Mouse (Mus musculus) right cerebral cortex, postnatal 4 days (tissue): Measurements from ENCODE around the gene C87977.
"Not testable (repeated sequence)": the region's sequence is repeated elsewhere in the genome, so short reads cannot be mapped to it uniquely, and the experiment has no call there.

Experiments
- DNase-seq: peaks from one replicate; pipeline ENCODE4 v3.0.0-alpha.2; 2022

The C87977 gene

GRCm38 (mm10) chr4:144213218-144213617, at the start of gene C87977:
Gene C87977, minus strand, starts transcription at chr4:144213318.
- DNase-seq, result not testable (repeated sequence)

- not testable (repeated sequence) for DNase-seq
Observed at GRCm38 (mm10) chr4:144254768-144255167, 41.6 kb upstream of the C87977 start.

- no peak for DNase-seq
Observed at GRCm38 (mm10) chr4:144190419-144190818, 22.7 kb downstream of the C87977 start, which contains the start of gene Oog2. Gene Oog2, plus strand, starts transcription at chr4:144190719.

DNA sequence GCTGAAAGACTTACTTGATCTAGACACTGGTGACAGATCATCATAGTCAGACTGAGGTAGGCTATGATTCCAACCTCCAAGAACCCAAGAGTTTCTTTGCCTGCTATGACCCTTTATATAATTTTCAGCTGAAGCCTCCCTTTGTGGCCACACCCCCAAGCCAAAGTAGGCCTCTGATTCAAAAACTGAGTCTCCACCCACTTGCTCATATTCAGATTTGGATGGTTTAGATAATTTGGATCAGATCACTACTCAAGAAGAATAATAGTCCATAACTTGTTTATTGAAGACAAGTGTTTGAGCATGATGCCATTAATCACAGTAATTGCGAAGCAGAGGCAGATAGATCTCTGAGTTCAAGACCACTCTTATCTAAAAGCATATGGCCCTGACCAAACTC, 50.6 kb downstream of the C87977 start, which contains the start of gene Oog3:
Gene Oog3, minus strand, starts transcription at position 101 of the 400 bp plus-strand sequence.
- no peak for DNase-seq
